Mouse (Mus musculus) CH12.LX (cell line): Measurements from ENCODE around the gene Pkp4. TPM values are rescaled to one million over a fixed set of nuclear protein-coding genes. Genes with fewer than 3 reads are reported as not detected.

Source experiments
- DNase-seq: peaks from one replicate; pipeline ENCODE4 v3.0.0-alpha.2; 2013; ENCODE audit errors: extremely low read depth
- H3K27ac ChIP-seq: 2 replicates; pipeline ENCODE4 v1.5.1; 2012; ENCODE audit warnings: low read depth, mild to moderate bottlenecking, control low read depth, moderate library complexity; ENCODE audit not compliant: insufficient read depth
- H3K27me3 ChIP-seq: replicated peaks from 2 replicates; pipeline ENCODE3; 2012; ENCODE audit warnings: inconsistent platforms
- H3K36me3 ChIP-seq, 2 experiments: replicated peaks in 1 of 2; 2 replicates each; pipeline versions ENCODE3 to v1.6.1; 2012; ENCODE audit warnings: inconsistent platforms in 1 of 2, low read length in 1 of 2, mild to moderate bottlenecking in 1 of 2, mixed read lengths in 1 of 2, moderate library complexity in 1 of 2; ENCODE audit not compliant: control insufficient read depth in 1 of 2, insufficient read depth in 1 of 2
- H3K4me1 ChIP-seq, 2 experiments: 2 replicates each; pipeline ENCODE4 v1.6.1; 2012; ENCODE audit warnings: inconsistent platforms in 1 of 2, moderate library complexity in 1 of 2; ENCODE audit not compliant: insufficient read depth in 2 of 2, control insufficient read depth in 1 of 2
- H3K4me2 ChIP-seq: 2 replicates; pipeline ENCODE4 v1.6.1; 2012; ENCODE audit warnings: low read depth, mild to moderate bottlenecking, control low read depth; ENCODE audit not compliant: poor library complexity, insufficient read depth, severe bottlenecking
- H3K4me3 ChIP-seq, 3 experiments: fragments of 150-350 bp in 1 of 3; sonication (generic) in 1 of 3; replicated peaks in 1 of 3; 2 replicates each; pipeline versions ENCODE3 to v1.5.1; 2011 to 2012; ENCODE audit warnings: low read depth in 2 of 3, low read length in 2 of 3, mild to moderate bottlenecking in 2 of 3, moderate library complexity in 2 of 3, control low read depth in 1 of 3, improper control_type of control experiment in 1 of 3, inconsistent platforms in 1 of 3, mixed read lengths in 1 of 3; ENCODE audit not compliant: poor library complexity in 1 of 3
- H3K79me2 ChIP-seq: replicated peaks from 2 replicates; pipeline ENCODE4 v1.6.1; 2012; ENCODE audit warnings: mild to moderate bottlenecking, moderate library complexity; ENCODE audit not compliant: control insufficient read depth, poor library complexity, insufficient read depth, severe bottlenecking; ENCODE audit errors: extremely low read depth
- H3K9ac ChIP-seq: 2 replicates; pipeline ENCODE4 v1.6.1; 2012; ENCODE audit warnings: low read depth, mild to moderate bottlenecking, control low read depth, moderate library complexity; ENCODE audit not compliant: insufficient read depth
- H3K9me3 ChIP-seq: replicated peaks from 2 replicates; pipeline ENCODE3; 2012; ENCODE audit warnings: low read length, inconsistent platforms, mixed read lengths
- BHLHE40 ChIP-seq: IDR thresholded peaks from 2 replicates; pipeline ENCODE4 v1.6.1; 2011; ENCODE audit warnings: mild to moderate bottlenecking, low read depth, low read length, improper control_type of control experiment
- CTCF ChIP-seq, 2 experiments: IDR thresholded peaks in 1 of 2; conservative IDR thresholded peaks in 1 of 2; 2 replicates each; pipeline ENCODE4 v1.5.1; 2011 to 2012; ENCODE audit warnings: low read depth in 2 of 2, low read length in 2 of 2, improper control_type of control experiment in 1 of 2, inconsistent platforms in 1 of 2, mild to moderate bottlenecking in 1 of 2, moderate library complexity in 1 of 2
- E2F4 ChIP-seq: IDR thresholded peaks from 2 replicates; pipeline ENCODE4 v1.6.1; 2011; ENCODE audit warnings: low read depth, low read length, improper control_type of control experiment; ENCODE audit not compliant: insufficient replicate concordance
- ELF1 ChIP-seq: IDR thresholded peaks from 2 replicates; pipeline ENCODE4 v1.6.1; 2014; ENCODE audit warnings: low read depth, mild to moderate bottlenecking, inconsistent platforms, low read length, improper control_type of control experiment
- EP300 ChIP-seq: IDR thresholded peaks from 2 replicates; pipeline ENCODE4 v1.6.1; 2011; ENCODE audit warnings: low read length, improper control_type of control experiment
- ETS1 ChIP-seq: conservative IDR thresholded peaks from 2 replicates; pipeline ENCODE4 v1.6.1; 2012; ENCODE audit warnings: low read depth, mild to moderate bottlenecking, inconsistent platforms, low read length, improper control_type of control experiment, moderate library complexity
- KAT2A ChIP-seq: IDR thresholded peaks from 2 replicates; pipeline ENCODE4 v1.6.1; 2012; ENCODE audit warnings: low read length, improper control_type of control experiment, inconsistent platforms; ENCODE audit not compliant: insufficient replicate concordance
- MAX ChIP-seq: IDR thresholded peaks from 2 replicates; pipeline ENCODE4 v1.6.1; 2011; ENCODE audit warnings: low read length, improper control_type of control experiment
- MXI1 ChIP-seq: IDR thresholded peaks from 2 replicates; pipeline ENCODE4 v1.6.1; 2011; ENCODE audit warnings: mild to moderate bottlenecking, low read depth, low read length, improper control_type of control experiment
- MYC ChIP-seq: IDR thresholded peaks from 2 replicates; pipeline ENCODE4 v1.6.1; 2011; ENCODE audit warnings: low read depth, mild to moderate bottlenecking, improper control_type of control experiment, low read length
- NELFE ChIP-seq: IDR thresholded peaks from 2 replicates; pipeline ENCODE4 v1.6.1; 2011; ENCODE audit warnings: low read depth, low read length, improper control_type of control experiment
- NRF1 ChIP-seq: IDR thresholded peaks from 2 replicates; pipeline ENCODE4 v1.6.1; 2014; ENCODE audit warnings: low read depth, mild to moderate bottlenecking, inconsistent platforms, low read length, improper control_type of control experiment, moderate library complexity
- POLR2A ChIP-seq: IDR thresholded peaks from 2 replicates; pipeline ENCODE4 v1.6.1; 2011; ENCODE audit warnings: low read depth, mild to moderate bottlenecking, improper control_type of control experiment, low read length
- RAD21 ChIP-seq: IDR thresholded peaks from 2 replicates; pipeline ENCODE4 v1.6.1; 2011; ENCODE audit warnings: low read depth, mild to moderate bottlenecking, low read length, improper control_type of control experiment, moderate library complexity
- RCOR1 ChIP-seq: conservative IDR thresholded peaks from 2 replicates; pipeline ENCODE4 v1.6.1; 2012; ENCODE audit warnings: low read depth, mild to moderate bottlenecking, inconsistent platforms, low read length, improper control_type of control experiment
- SIN3A ChIP-seq: IDR thresholded peaks from 2 replicates; pipeline ENCODE4 v1.6.1; 2012; ENCODE audit warnings: low read length, improper control_type of control experiment, inconsistent platforms
- SMC3 ChIP-seq: IDR thresholded peaks from 2 replicates; pipeline ENCODE4 v1.6.1; 2011; ENCODE audit warnings: low read depth, low read length, improper control_type of control experiment
- UBTF ChIP-seq: IDR thresholded peaks from 2 replicates; pipeline ENCODE4 v1.6.1; 2012; ENCODE audit warnings: low read depth, mild to moderate bottlenecking, inconsistent platforms, low read length, improper control_type of control experiment, moderate library complexity
- USF1 ChIP-seq: IDR thresholded peaks from 2 replicates; pipeline ENCODE4 v1.6.1; 2014; ENCODE audit warnings: low read depth, mild to moderate bottlenecking, inconsistent platforms, low read length, improper control_type of control experiment
- dilution Hi-C: fragments of 300-500 bp; cut with MboI; formaldehyde crosslinking; loops from 2 replicates; pipeline ENCODE4 v1.14.3; 2020; ENCODE audit warnings: low sequenced_read_pairs; ENCODE audit not compliant: extremely low pct_unique_long_range_greater_than_20kb, extremely low pct_ligation_motif_present
- in situ Hi-C: fragments of 300-500 bp; cut with MboI; formaldehyde crosslinking; loops from 3 replicates; pipeline ENCODE4 v1.14.3; 2019; ENCODE audit warnings: low sequenced_read_pairs, low pct_ligation_motif_present, low pct_unique_long_range_greater_than_20kb, mixed read lengths
- polyA plus RNA-seq: library from polyadenylated mRNA; unstranded; fragments of >175 nt; gene quantifications from 2 replicates; pipeline ENCODE4 v1.2.1, GENCODE M21; 2012; ENCODE audit warnings: low read depth; ENCODE audit not compliant: insufficient read length
- total RNA-seq, 2 experiments: library from RNA; depleted of rRNA; stranded (reverse); fragments of 300-350 nt in 1 of 2; fragments of >200 nt in 1 of 2; gene quantifications; 2 replicates each; pipeline ENCODE4 v1.2.3; 2012 to 2014

Pkp4 gene
- total and polyA plus RNA-seq, 3 experiments, result not detected

GRCm38 (mm10) chr2:59193117-59193516, 32.5 kb downstream of the Pkp4 start:
- in situ Hi-C loops (no loop called here), dilution Hi-C loops (no loop called here)
- no peak for TF ChIP-seq SIN3A
- no peak for TF ChIP-seq USF1
- TF ChIP-seq EP300, result no peak
- TF ChIP-seq MAX, result no peak
- TF ChIP-seq POLR2A, result no peak
- TF ChIP-seq ETS1, result no peak
- no peak for TF ChIP-seq UBTF
- TF ChIP-seq SMC3, result no peak
- TF ChIP-seq NELFE, result no peak
- no peak for TF ChIP-seq NRF1
- no peak for TF ChIP-seq MYC
- TF ChIP-seq KAT2A, result no peak
- TF ChIP-seq MXI1, result no peak
- TF ChIP-seq RCOR1, result no peak
- no peaks in the 10 kb centered on the region for H3K36me3 ChIP-seq
- H3K27me3 ChIP-seq, result no peaks in the 10 kb centered on the region
- no peak for DNase-seq
- no peak overlapping the region for H3K4me3 ChIP-seq
- H3K4me1 ChIP-seq, result no peaks in the 10 kb centered on the region
- no peak overlapping the region for H3K27ac ChIP-seq
- no peak overlapping the region for H3K9ac ChIP-seq
- peaks cover 81% of the 10 kb centered on the region for H3K9me3 ChIP-seq
- no peaks in the 10 kb centered on the region for H3K79me2 ChIP-seq
- no peak overlapping the region for H3K4me2 ChIP-seq

- dilution Hi-C loops, result no loop called here
- Histone ChIP-seq H3K79me2 (no peaks in the 10 kb centered on the region), H3K4me1 (no peaks in the 10 kb centered on the region), H3K27ac (no peak overlapping the region), H3K4me2 (no peak overlapping the region), H3K9me3 (peaks cover 78% of the 10 kb centered on the region), H3K4me3 (no peak overlapping the region), H3K36me3 (no peaks in the 10 kb centered on the region), H3K27me3 (no peaks in the 10 kb centered on the region), H3K9ac (no peak overlapping the region)
- TF ChIP-seq ELF1, result no peak
- no peak for TF ChIP-seq USF1
- TF ChIP-seq NRF1, result no peak
- TF ChIP-seq MXI1, result no peak
- no peak for TF ChIP-seq E2F4
- no peak for TF ChIP-seq RAD21
- no peak for TF ChIP-seq MAX
- no peak for TF ChIP-seq BHLHE40
- TF ChIP-seq CTCF (conservative IDR thresholded peaks at IDR 0.05 in 1 of 2, IDR thresholded peaks at IDR 0.05 in 1 of 2; ENCODE audit: low read depth in 2 of 2, low read length in 2 of 2), result no peak
- TF ChIP-seq ETS1, result no peak
- no peak for TF ChIP-seq POLR2A
- in situ Hi-C loops, result no loop called here
- DNase-seq, result no peak
These were observed 36.5 kb downstream of the Pkp4 start for GRCm38 (mm10) chr2:59197156-59197555.
